Mouse (Mus musculus) heart, adult 2 months (tissue): ENCODE measurements around the gene Rora. TPM values are rescaled to one million over a fixed set of nuclear protein-coding genes. Genes with fewer than 3 reads are reported as not detected.

Source experiments
- DNase-seq, 2 experiments: peaks; one replicate each; pipeline ENCODE4 v3.0.0; 2021
- H3K27ac ChIP-seq: fragments of 200-600 bp; 2 replicates; pipeline ENCODE4 v1.8.1; 2022
- H3K27me3 ChIP-seq: fragments of 200-500 bp; 2 replicates; pipeline ENCODE4 v1.6.1; 2012; ENCODE audit warnings: mild to moderate bottlenecking, low read length, inconsistent platforms, mixed read lengths; ENCODE audit not compliant: control insufficient read depth, insufficient read depth
- H3K36me3 ChIP-seq: fragments of 200-500 bp; 2 replicates; pipeline ENCODE4 v1.6.1; 2012; ENCODE audit warnings: low read length, inconsistent platforms; ENCODE audit not compliant: control insufficient read depth, insufficient read depth
- H3K4me1 ChIP-seq: fragments of 200-500 bp; 2 replicates; pipeline ENCODE4 v1.6.1; 2011; ENCODE audit warnings: low read length; ENCODE audit not compliant: control insufficient read depth, insufficient read depth
- H3K4me3 ChIP-seq: fragments of 200-600 bp; 2 replicates; pipeline ENCODE4 v1.8.1; 2022
- H3K79me2 ChIP-seq: fragments of 200-500 bp; replicated peaks from 2 replicates; pipeline ENCODE4 v1.6.1; 2012; ENCODE audit warnings: mild to moderate bottlenecking, inconsistent platforms, low read length, moderate library complexity, mixed read lengths; ENCODE audit not compliant: control insufficient read depth, insufficient read depth
- H3K9ac ChIP-seq: fragments of 200-500 bp; 2 replicates; pipeline ENCODE4 v1.6.1; 2012; ENCODE audit warnings: low read depth, mild to moderate bottlenecking, control low read depth, inconsistent platforms, low read length, mixed read lengths
- CTCF ChIP-seq: fragments of 200-600 bp; IDR thresholded peaks from 2 replicates; pipeline ENCODE4 v1.8.1; 2022; ENCODE audit warnings: antibody characterized with exemption, mild to moderate bottlenecking, moderate library complexity
- EP300 ChIP-seq: fragments of 200-500 bp; IDR thresholded peaks from 2 replicates; pipeline ENCODE4 v1.6.1; 2011; ENCODE audit warnings: low read depth, low read length, control low read depth; ENCODE audit not compliant: insufficient read depth
- POLR2A ChIP-seq: fragments of 200-500 bp; IDR thresholded peaks from 2 replicates; pipeline ENCODE4 v1.6.1; 2011; ENCODE audit warnings: mild to moderate bottlenecking, low read depth, low read length, control low read depth; ENCODE audit not compliant: insufficient read depth
- WGBS: fragments of 180-500 bp; shearing (Covaris S2); methylation state at CpG from one replicate; pipeline ENCODE4 v1.1.7; 2018; 5-methylcytosine and 5-hydroxymethylcytosine counted together
- intact Hi-C: fragments of 180-260 bp; cut with DNase I; formaldehyde crosslinking; loops from one replicate; pipeline ENCODE4 v1.15.1; 2025
- polyA plus RNA-seq: library from polyadenylated mRNA; depleted of rRNA; stranded (reverse); fragments of >200 nt; gene quantifications from 2 replicates; pipeline ENCODE4 v1.2.3, GENCODE M21; 2012
- total RNA-seq, 2 experiments: library from RNA; stranded (reverse); gene quantifications; 2 replicates each; pipeline ENCODE4 v1.2.3; 2021

The Rora gene
- total and polyA plus RNA-seq, 3 experiments = 6.7 to 28.9 (median 21.6) TPM

- DNase-seq = no peak
- H3K36me3 ChIP-seq = no peaks in the 10 kb centered on the region
- no peak overlapping the region for H3K4me3 ChIP-seq
- H3K79me2 ChIP-seq = no peaks in the 10 kb centered on the region; the same call in 1 of the 2 replicates
- H3K27ac ChIP-seq = no peak overlapping the region
- H3K9ac ChIP-seq = no peak overlapping the region
- no peak for TF ChIP-seq POLR2A
- no peak for TF ChIP-seq EP300
- TF ChIP-seq CTCF = no peak
- no peaks in the 10 kb centered on the region for H3K27me3 ChIP-seq
- WGBS = 77% methylated on average over 4 of the region's 4 CpGs
- intact Hi-C loops = no loop called here
- H3K4me1 ChIP-seq = no peaks in the 10 kb centered on the region; the same call in none of the 2 replicates
Observed at GRCm38 (mm10) chr9:69183888-69184287, 530.3 kb downstream of the Rora start.

GRCm38 (mm10) chr9:69190726-69191125, 537.1 kb downstream of the Rora start:
- no peak for DNase-seq
- Histone ChIP-seq H3K27me3 (no peaks in the 10 kb centered on the region), H3K79me2 (no peaks in the 10 kb centered on the region), H3K9ac (no peak overlapping the region), H3K4me3 (no peak overlapping the region), H3K36me3 (no peaks in the 10 kb centered on the region), H3K27ac (no peak overlapping the region), H3K4me1 (peaks cover 7% of the 10 kb centered on the region)
- intact Hi-C loops = no loop called here
- 67% methylated on average over 1 of the region's 1 CpGs for WGBS
- no peak for TF ChIP-seq EP300
- no peak for TF ChIP-seq CTCF
- no peak for TF ChIP-seq POLR2A

- Histone ChIP-seq H3K4me3 (no peak overlapping the region), H3K36me3 (no peaks in the 10 kb centered on the region), H3K79me2 (no peaks in the 10 kb centered on the region), H3K27ac (no peak overlapping the region), H3K9ac (no peak overlapping the region), H3K27me3 (no peaks in the 10 kb centered on the region), H3K4me1 (peaks cover 8% of the 10 kb centered on the region)
- WGBS = 87% methylated on average over 8 of the region's 8 CpGs
- no peak for TF ChIP-seq POLR2A
- TF ChIP-seq CTCF = no peak
- TF ChIP-seq EP300 = no peak
- no peak for DNase-seq
- intact Hi-C loops = no loop called here
Observed at GRCm38 (mm10) chr9:69192446-69192845, 538.9 kb downstream of the Rora start.

- Histone ChIP-seq H3K27ac (no peak overlapping the region), H3K9ac (no peak overlapping the region), H3K27me3 (no peaks in the 10 kb centered on the region), H3K36me3 (no peaks in the 10 kb centered on the region), H3K79me2 (no peaks in the 10 kb centered on the region), H3K4me1 (peaks cover 8% of the 10 kb centered on the region), H3K4me3 (no peak overlapping the region)
- TF ChIP-seq POLR2A (no peak), EP300 (no peak), CTCF (no peak)
- no peak for DNase-seq
- WGBS = 73% methylated on average over 13 of the region's 13 CpGs
- intact Hi-C loops = no loop called here
Observed at GRCm38 (mm10) chr9:69194638-69195605, 541.3 kb downstream of the Rora start.

- DNase-seq = peak in 1 of 2 experiments; percentile 28
- Histone ChIP-seq H3K27me3 (no peaks in the 10 kb centered on the region), H3K36me3 (no peaks in the 10 kb centered on the region)
Observed at GRCm38 (mm10) chr9:69213796-69214195, 560.2 kb downstream of the Rora start.

GRCm38 (mm10) chr9:69224841-69225240, 571.3 kb downstream of the Rora start:
- TF ChIP-seq EP300 = no peak
- no peak for TF ChIP-seq CTCF
- no peak for TF ChIP-seq POLR2A
- DNase-seq = no peak
- Histone ChIP-seq H3K27ac (no peak overlapping the region), H3K36me3 (no peaks in the 10 kb centered on the region), H3K27me3 (no peaks in the 10 kb centered on the region), H3K4me1 (no peaks in the 10 kb centered on the region), H3K79me2 (no peaks in the 10 kb centered on the region), H3K9ac (no peak overlapping the region), H3K4me3 (no peak overlapping the region)
- WGBS = 74% methylated on average over 3 of the region's 3 CpGs
- intact Hi-C loops = no loop called here

More at GRCm38 (mm10) chr9:69213796-69214195, 560.2 kb downstream of the Rora start:
- H3K4me3 ChIP-seq = no peak overlapping the region
- no peak overlapping the region for H3K9ac ChIP-seq
- H3K79me2 ChIP-seq = no peaks in the 10 kb centered on the region
- no peak overlapping the region for H3K27ac ChIP-seq
- H3K4me1 ChIP-seq = peaks cover 4% of the 10 kb centered on the region
- intact Hi-C loops = no loop called here
- TF ChIP-seq EP300 (no peak), CTCF (no peak), POLR2A (no peak)
- WGBS = 42% methylated on average over 5 of the region's 5 CpGs
